Mouse (Mus musculus) lung, embryonic 16.5 days (tissue): ENCODE measurements around the gene Krtap28-13. TPM values are rescaled to one million over a fixed set of nuclear protein-coding genes. Genes with fewer than 3 reads are reported as not detected.

ENCODE experiments used
- ATAC-seq: fragments of 200-750 bp; cut with Nextera tagmentation; 2 replicates; pipeline ENCODE4 v1.8.0; 2017; ENCODE audit warnings: low read depth, mild to moderate bottlenecking, moderate library complexity
- H3K27ac ChIP-seq: fragments of 300-500 bp; sonication (generic); 2 replicates; pipeline ENCODE4 v1.5.1; 2014; ENCODE audit warnings: mild to moderate bottlenecking, control low read depth, low read length
- H3K27me3 ChIP-seq: fragments of 300-500 bp; sonication (generic); 2 replicates; pipeline ENCODE4 v1.6.1; 2014; ENCODE audit warnings: low read depth, low read length, mixed read lengths; ENCODE audit not compliant: control insufficient read depth, insufficient read depth
- H3K36me3 ChIP-seq: fragments of 300-500 bp; sonication (generic); 2 replicates; pipeline ENCODE4 v1.6.1; 2014; ENCODE audit warnings: low read length; ENCODE audit not compliant: control insufficient read depth, insufficient read depth
- H3K4me1 ChIP-seq: fragments of 300-500 bp; sonication (generic); replicated peaks from 2 replicates; pipeline ENCODE4 v1.6.1; 2014; ENCODE audit warnings: low read length, mixed read lengths; ENCODE audit not compliant: control insufficient read depth, insufficient read depth
- H3K4me2 ChIP-seq: fragments of 300-500 bp; sonication (generic); 2 replicates; pipeline ENCODE4 v1.6.1; 2014; ENCODE audit warnings: low read depth, low read length, control low read depth
- H3K4me3 ChIP-seq: fragments of 300-500 bp; sonication (generic); 2 replicates; pipeline ENCODE4 v1.5.1; 2014; ENCODE audit warnings: mild to moderate bottlenecking, low read length, control low read depth
- H3K9ac ChIP-seq: fragments of 300-500 bp; sonication (generic); 2 replicates; pipeline ENCODE4 v1.6.1; 2014; ENCODE audit warnings: low read length, control low read depth
- H3K9me3 ChIP-seq: fragments of 300-500 bp; sonication (generic); 2 replicates; pipeline ENCODE4 v1.6.1; 2016; ENCODE audit warnings: low read length; ENCODE audit not compliant: control insufficient read depth
- WGBS: fragments of 180-500 bp; shearing (Covaris S2); extraction: QIAGEN DNeasy Blood & Tissue Kit; methylation state at CpG from one replicate; pipeline ENCODE4 v1.1.7; 2014; 5-methylcytosine and 5-hydroxymethylcytosine counted together
- polyA plus RNA-seq: library from polyadenylated mRNA; unstranded; fragments of >200 nt; fragmentation: Nextera tagmentation; extraction: Ambion mirVana; gene quantifications from 2 replicates; pipeline ENCODE4 v1.2.1, GENCODE M21; 2015

The Krtap28-13 gene
- polyA plus RNA-seq, 1 experiment from 2014 or later, result not detected

- H3K27me3 ChIP-seq, result no peaks in the 10 kb centered on the region
- H3K9ac ChIP-seq, result no peak overlapping the region
- peak overlapping the region; percentile 48 for H3K4me2 ChIP-seq
- no peaks in the 10 kb centered on the region for H3K4me1 ChIP-seq
- WGBS, result 44% methylated on average over 11 of the region's 11 CpGs
- H3K9me3 ChIP-seq, result no peaks in the 10 kb centered on the region
- ATAC-seq, result peak; percentile 82
- peak overlapping the region; percentile 35 for H3K4me3 ChIP-seq
- no peak overlapping the region for H3K27ac ChIP-seq
- H3K36me3 ChIP-seq, result no peaks in the 10 kb centered on the region
These were observed 15.6 kb downstream of the Krtap28-13 start for GRCm38 (mm10) chr1:83076190-83076917.

GRCm38 (mm10) chr1:83077016-83077415 lies 16.3 kb downstream of the Krtap28-13 start:
- ATAC-seq, result no peak

DNA sequence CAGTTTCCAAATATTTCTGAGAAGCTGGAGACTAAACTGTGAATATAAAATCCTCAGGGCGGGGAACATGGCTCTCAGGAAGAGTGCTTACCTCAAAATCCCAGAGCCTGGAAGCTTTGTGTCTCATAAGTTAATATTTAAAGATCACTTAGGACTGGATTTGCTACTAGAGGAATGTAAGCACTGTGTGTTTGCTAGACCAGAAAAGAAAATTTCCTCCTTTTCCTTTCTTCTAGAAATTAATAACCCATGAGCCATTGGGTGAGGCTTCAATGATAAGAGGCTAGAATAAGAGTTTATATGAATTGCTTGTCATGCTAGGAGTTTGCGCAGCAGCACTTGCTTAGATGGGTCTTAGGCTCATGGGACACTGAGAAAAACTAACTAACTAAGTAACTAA lies 24.1 kb downstream of the Krtap28-13 start:
- Histone ChIP-seq H3K4me2 (no peak overlapping the region), H3K9me3 (no peaks in the 10 kb centered on the region), H3K4me3 (no peak overlapping the region), H3K9ac (no peak overlapping the region), H3K36me3 (no peaks in the 10 kb centered on the region), H3K27me3 (no peaks in the 10 kb centered on the region), H3K4me1 (0 out of 2 replicates have a peak, but pooled peaks cover 2% of the 10 kb centered on the region), H3K27ac (peak overlapping the region; percentile 60)
- WGBS, result 51% methylated on average over 2 of the region's 2 CpGs
- peak; percentile 88 for ATAC-seq

More at GRCm38 (mm10) chr1:83077016-83077415, 16.3 kb downstream of the Krtap28-13 start:
- Histone ChIP-seq H3K9me3 (no peaks in the 10 kb centered on the region), H3K27me3 (no peaks in the 10 kb centered on the region), H3K27ac (no peak overlapping the region), H3K4me2 (no peak overlapping the region), H3K4me1 (no peaks in the 10 kb centered on the region), H3K9ac (no peak overlapping the region), H3K4me3 (no peak overlapping the region), H3K36me3 (no peaks in the 10 kb centered on the region)
- 55% methylated on average over 6 of the region's 6 CpGs for WGBS

- no peaks in the 10 kb centered on the region for H3K36me3 ChIP-seq
- no peaks in the 10 kb centered on the region for H3K4me1 ChIP-seq
- ATAC-seq, result no peak
- H3K9ac ChIP-seq, result no peak overlapping the region
- no peaks in the 10 kb centered on the region for H3K9me3 ChIP-seq
- H3K4me2 ChIP-seq, result no peak overlapping the region
- H3K27me3 ChIP-seq, result no peaks in the 10 kb centered on the region
- H3K4me3 ChIP-seq, result no peak overlapping the region
- 62% methylated on average over 3 of the region's 3 CpGs for WGBS
- H3K27ac ChIP-seq, result no peak overlapping the region
These were observed 30.5 kb downstream of the Krtap28-13 start for GRCm38 (mm10) chr1:83091268-83091667.

DNA sequence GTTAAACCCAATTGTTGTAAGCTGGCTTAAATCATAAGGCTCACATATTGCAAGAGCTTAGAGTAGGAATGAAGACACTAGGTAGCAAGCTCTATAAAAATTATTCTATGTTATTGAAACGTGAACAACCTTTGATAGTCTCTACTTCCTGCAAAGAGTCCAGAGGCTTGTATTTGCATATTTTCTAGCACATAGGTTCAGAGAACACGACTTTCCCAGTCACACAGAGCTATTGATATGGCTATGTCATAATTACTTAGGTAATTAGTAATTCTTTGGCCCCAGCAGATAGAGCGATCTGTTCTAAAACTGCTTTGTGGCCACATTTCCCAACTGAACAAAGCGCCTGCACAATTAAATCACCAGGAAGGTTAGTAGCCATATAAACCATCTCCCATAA lies 36.2 kb downstream of the Krtap28-13 start:
- 78% methylated on average over 4 of the region's 4 CpGs for WGBS
- Histone ChIP-seq H3K9ac (no peak overlapping the region), H3K4me1 (peaks cover 4% of the 10 kb centered on the region; the same call in 1 of the 2 replicates), H3K27ac (no peak overlapping the region), H3K9me3 (no peaks in the 10 kb centered on the region), H3K27me3 (no peaks in the 10 kb centered on the region), H3K36me3 (no peaks in the 10 kb centered on the region), H3K4me3 (no peak overlapping the region), H3K4me2 (no peak overlapping the region)
- ATAC-seq, result no peak

- Histone ChIP-seq H3K36me3 (no peaks in the 10 kb centered on the region), H3K4me2 (no peak overlapping the region), H3K4me3 (no peak overlapping the region), H3K4me1 (peaks cover 5% of the 10 kb centered on the region; the same call in 1 of the 2 replicates), H3K27ac (peak overlapping the region; percentile 55; the same call in 1 of the 2 replicates), H3K27me3 (no peaks in the 10 kb centered on the region), H3K9me3 (no peaks in the 10 kb centered on the region), H3K9ac (no peak overlapping the region)
- WGBS, result 87% methylated on average over 2 of the region's 2 CpGs
- peak; percentile 23; the same call in 1 of the 2 replicates for ATAC-seq
These were observed 38.4 kb downstream of the Krtap28-13 start for GRCm38 (mm10) chr1:83099160-83099559.

DNA sequence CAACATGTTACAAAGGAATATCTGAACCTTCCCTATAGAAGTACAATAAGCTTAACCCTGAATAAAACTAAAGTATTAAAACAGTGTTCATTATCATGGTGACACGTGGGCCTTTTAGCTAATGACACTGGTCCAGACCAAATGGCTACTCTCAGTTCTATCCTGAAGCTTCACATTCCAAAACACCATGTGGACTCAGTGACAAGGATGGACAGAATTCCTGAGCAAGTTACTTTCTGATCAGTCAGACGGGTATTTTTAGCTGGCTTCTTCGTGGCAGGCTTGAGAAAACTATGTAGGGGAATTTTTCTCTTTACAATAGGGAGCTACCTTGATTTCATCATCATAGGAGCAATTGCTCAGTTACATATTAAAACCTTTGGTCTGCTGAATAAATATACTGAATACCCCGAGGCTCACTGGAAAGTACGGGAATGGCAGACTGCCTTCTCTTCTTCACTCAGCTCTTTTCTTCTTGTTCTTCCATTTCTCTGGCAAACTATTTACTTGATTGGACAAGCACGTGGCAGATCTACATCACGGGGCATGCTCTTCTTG lies 38.9 kb downstream of the Krtap28-13 start:
- Histone ChIP-seq H3K27ac (peak overlapping the region; percentile 62), H3K9ac (no peak overlapping the region), H3K4me2 (no peak overlapping the region), H3K4me3 (no peak overlapping the region), H3K36me3 (no peaks in the 10 kb centered on the region), H3K4me1 (peaks cover 5% of the 10 kb centered on the region; the same call in 1 of the 2 replicates), H3K27me3 (no peaks in the 10 kb centered on the region), H3K9me3 (no peaks in the 10 kb centered on the region)
- ATAC-seq, result peak; percentile 70
- 50% methylated on average over 7 of the region's 7 CpGs for WGBS

- Histone ChIP-seq H3K27ac (no peak overlapping the region), H3K9me3 (no peaks in the 10 kb centered on the region), H3K27me3 (no peaks in the 10 kb centered on the region), H3K4me2 (no peak overlapping the region), H3K4me1 (peaks cover 5% of the 10 kb centered on the region; the same call in 1 of the 2 replicates), H3K4me3 (no peak overlapping the region), H3K9ac (no peak overlapping the region), H3K36me3 (no peaks in the 10 kb centered on the region)
- no peak for ATAC-seq
- 18% methylated on average over 3 of the region's 3 CpGs for WGBS
These were observed 41.2 kb downstream of the Krtap28-13 start for GRCm38 (mm10) chr1:83101891-83102290.

GRCm38 (mm10) chr1:83105464-83105863 lies 44.7 kb downstream of the Krtap28-13 start:
- no peaks in the 10 kb centered on the region for H3K27me3 ChIP-seq
- H3K9ac ChIP-seq, result no peak overlapping the region
- H3K4me2 ChIP-seq, result no peak overlapping the region
- WGBS, result 54% methylated on average over 1 of the region's 1 CpGs
- no peak overlapping the region for H3K4me3 ChIP-seq
- peaks cover 5% of the 10 kb centered on the region; the same call in 1 of the 2 replicates for H3K4me1 ChIP-seq
- no peak overlapping the region for H3K27ac ChIP-seq
- no peaks in the 10 kb centered on the region for H3K36me3 ChIP-seq
- no peaks in the 10 kb centered on the region for H3K9me3 ChIP-seq
- no peak for ATAC-seq
